Mouse (Mus musculus): ENCODE data around the gene Ghdc. TPM values are rescaled to one million over a fixed set of nuclear protein-coding genes. Genes with fewer than 3 reads are reported as not detected.

Gene Ghdc
- polyA plus RNA-seq, 1 experiment from 2014 or later, result 4.3 TPM

GRCm38 (mm10) chr11:100754021-100754692 lies 16.6 kb downstream of the Ghdc start:
- Histone ChIP-seq H3K27ac (no peak overlapping the region), H3K27me3 (ENCODE audit: low read depth, poor library complexity, severe bottlenecking) (peaks cover 61% of the 10 kb centered on the region), H3K9me3 (replicated peaks) (no peaks in the 10 kb centered on the region), H3K4me1 (peaks cover 10% of the 10 kb centered on the region), H3K36me3 (no peaks in the 10 kb centered on the region), H3K4me3 (no peak overlapping the region)
- 84% methylated on average over 12 of the region's 12 CpGs for WGBS
- DNase-seq (ENCODE audit: low spot score), result no peak

GRCm38 (mm10) chr11:100752294-100752693 lies 18.5 kb downstream of the Ghdc start:
- 30% methylated on average over 10 of the region's 10 CpGs for WGBS
- H3K27me3 ChIP-seq (ENCODE audit: low read depth, poor library complexity, severe bottlenecking), result peaks cover 60% of the 10 kb centered on the region

GRCm38 (mm10) chr11:100750127-100750526 lies 20.6 kb downstream of the Ghdc start:
- H3K27ac ChIP-seq, result no peak overlapping the region
- H3K4me3 ChIP-seq, result no peak overlapping the region
- peaks cover 56% of the 10 kb centered on the region for H3K27me3 ChIP-seq (ENCODE audit: low read depth, poor library complexity, severe bottlenecking)
- H3K9me3 ChIP-seq (replicated peaks), result no peaks in the 10 kb centered on the region
- WGBS, result 89% methylated on average over 16 of the region's 16 CpGs
- H3K4me1 ChIP-seq, result peaks cover 4% of the 10 kb centered on the region; the same call in 1 of the 2 replicates
- no peak for DNase-seq (ENCODE audit: low spot score)
- no peaks in the 10 kb centered on the region for H3K36me3 ChIP-seq

More at GRCm38 (mm10) chr11:100752294-100752693, 18.5 kb downstream of the Ghdc start:
- Histone ChIP-seq H3K4me1 (peaks cover 4% of the 10 kb centered on the region; the same call in 1 of the 2 replicates), H3K9me3 (replicated peaks) (no peaks in the 10 kb centered on the region), H3K4me3 (no peak overlapping the region), H3K36me3 (no peaks in the 10 kb centered on the region), H3K27ac (no peak overlapping the region)
- no peak for DNase-seq (ENCODE audit: low spot score)

- Histone ChIP-seq H3K27me3 (ENCODE audit: low read depth, poor library complexity, severe bottlenecking) (peaks cover 52% of the 10 kb centered on the region), H3K4me3 (no peak overlapping the region), H3K4me1 (peaks cover 4% of the 10 kb centered on the region; the same call in 1 of the 2 replicates), H3K9me3 (replicated peaks) (no peaks in the 10 kb centered on the region), H3K36me3 (no peaks in the 10 kb centered on the region), H3K27ac (no peak overlapping the region)
- 45% methylated on average over 25 of the region's 25 CpGs for WGBS
- DNase-seq (ENCODE audit: low spot score), result no peak
These were observed 21.3 kb downstream of the Ghdc start for GRCm38 (mm10) chr11:100749469-100749868.

GRCm38 (mm10) chr11:100748620-100749019 lies 22.1 kb downstream of the Ghdc start:
- DNase-seq (ENCODE audit: low spot score), result no peak
- Histone ChIP-seq H3K4me3 (no peak overlapping the region), H3K9me3 (replicated peaks) (no peaks in the 10 kb centered on the region), H3K36me3 (no peaks in the 10 kb centered on the region), H3K4me1 (peaks cover 4% of the 10 kb centered on the region; the same call in 1 of the 2 replicates), H3K27ac (no peak overlapping the region), H3K27me3 (ENCODE audit: low read depth, poor library complexity, severe bottlenecking) (peaks cover 52% of the 10 kb centered on the region)
- WGBS, result 83% methylated on average over 4 of the region's 4 CpGs

DNA sequence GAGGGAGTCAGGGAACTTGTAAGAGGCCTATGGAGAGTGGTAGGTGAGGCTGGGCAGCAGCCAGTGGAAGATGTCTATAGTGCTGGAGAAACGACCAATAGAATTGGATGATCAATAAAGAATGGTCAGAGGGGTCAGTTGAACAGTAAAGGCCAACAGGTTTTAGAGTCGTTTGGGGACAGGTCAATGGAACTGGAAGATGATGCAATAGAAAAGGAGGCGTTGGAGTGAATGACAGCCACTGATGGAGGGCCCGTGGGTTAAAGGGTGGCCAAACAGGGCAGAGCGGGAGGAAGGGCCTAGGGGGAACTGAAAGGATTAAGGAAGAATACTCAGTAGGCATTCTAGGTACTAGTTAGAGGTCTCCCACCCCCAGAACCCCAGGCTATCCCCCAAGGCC lies 23.6 kb downstream of the Ghdc start:
- peaks cover 48% of the 10 kb centered on the region for H3K27me3 ChIP-seq (ENCODE audit: low read depth, poor library complexity, severe bottlenecking)
- H3K27ac ChIP-seq, result no peak overlapping the region
- H3K4me1 ChIP-seq, result no peaks in the 10 kb centered on the region; the same call in 1 of the 2 replicates
- H3K36me3 ChIP-seq, result no peaks in the 10 kb centered on the region
- 87% methylated on average over 5 of the region's 5 CpGs for WGBS
- H3K9me3 ChIP-seq (replicated peaks), result no peaks in the 10 kb centered on the region
- DNase-seq (ENCODE audit: low spot score), result no peak
- H3K4me3 ChIP-seq, result no peak overlapping the region

- Histone ChIP-seq H3K27ac (no peak overlapping the region), H3K4me3 (no peak overlapping the region), H3K36me3 (no peaks in the 10 kb centered on the region), H3K27me3 (ENCODE audit: low read depth, poor library complexity, severe bottlenecking) (peaks cover 43% of the 10 kb centered on the region), H3K4me1 (no peaks in the 10 kb centered on the region; the same call in 1 of the 2 replicates), H3K9me3 (replicated peaks) (no peaks in the 10 kb centered on the region)
- WGBS, result 86% methylated on average over 10 of the region's 10 CpGs
- DNase-seq (ENCODE audit: low spot score), result no peak
These were observed 24.2 kb downstream of the Ghdc start for GRCm38 (mm10) chr11:100746546-100746945.

DNA sequence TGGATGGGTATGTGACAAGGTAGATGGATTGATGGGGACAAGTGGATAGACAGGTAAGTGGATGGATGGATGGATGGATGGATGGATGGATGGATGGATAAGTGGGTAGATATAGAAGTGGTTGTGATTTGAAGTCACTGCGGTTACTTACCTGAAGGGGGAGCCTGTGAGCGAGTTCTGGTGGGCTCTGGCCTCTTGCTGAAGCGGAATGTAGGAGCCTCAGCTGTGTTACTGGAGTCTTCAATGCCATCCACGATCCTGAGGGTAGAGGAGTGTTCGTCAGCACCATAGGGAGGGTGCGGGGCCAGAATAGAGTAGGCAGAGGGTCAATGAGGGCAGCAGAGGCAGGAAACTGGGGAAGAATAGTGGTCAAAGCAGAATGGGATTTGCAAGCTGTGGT lies 25.7 kb downstream of the Ghdc start:
- no peak overlapping the region for H3K27ac ChIP-seq
- no peaks in the 10 kb centered on the region for H3K9me3 ChIP-seq (replicated peaks)
- no peaks in the 10 kb centered on the region for H3K36me3 ChIP-seq
- H3K27me3 ChIP-seq (ENCODE audit: low read depth, poor library complexity, severe bottlenecking), result peaks cover 33% of the 10 kb centered on the region
- 18% methylated on average over 6 of the region's 6 CpGs for WGBS
- no peak for DNase-seq (ENCODE audit: low spot score)
- no peaks in the 10 kb centered on the region; the same call in 1 of the 2 replicates for H3K4me1 ChIP-seq
- H3K4me3 ChIP-seq, result no peak overlapping the region

- no peak for DNase-seq (ENCODE audit: low spot score)
- Histone ChIP-seq H3K4me3 (no peak overlapping the region), H3K27me3 (ENCODE audit: low read depth, poor library complexity, severe bottlenecking) (no peaks in the 10 kb centered on the region), H3K4me1 (peaks cover 14% of the 10 kb centered on the region), H3K27ac (no peak overlapping the region), H3K36me3 (no peaks in the 10 kb centered on the region), H3K9me3 (replicated peaks) (no peaks in the 10 kb centered on the region)
- WGBS, result 73% methylated on average over 6 of the region's 6 CpGs
These were observed 29.4 kb downstream of the Ghdc start for GRCm38 (mm10) chr11:100741348-100741747.

GRCm38 (mm10) chr11:100738749-100739148 lies 32.0 kb downstream of the Ghdc start:
- H3K27me3 ChIP-seq (ENCODE audit: low read depth, poor library complexity, severe bottlenecking), result no peaks in the 10 kb centered on the region
- no peak for DNase-seq (ENCODE audit: low spot score)
- peak overlapping the region; percentile 84 for H3K4me3 ChIP-seq
- H3K4me1 ChIP-seq, result peaks cover 22% of the 10 kb centered on the region
- H3K27ac ChIP-seq, result peak overlapping the region; percentile 88
- WGBS, result 21% methylated on average over 5 of the region's 5 CpGs
- peaks cover 14% of the 10 kb centered on the region for H3K36me3 ChIP-seq
- no peaks in the 10 kb centered on the region for H3K9me3 ChIP-seq (replicated peaks)

DNA sequence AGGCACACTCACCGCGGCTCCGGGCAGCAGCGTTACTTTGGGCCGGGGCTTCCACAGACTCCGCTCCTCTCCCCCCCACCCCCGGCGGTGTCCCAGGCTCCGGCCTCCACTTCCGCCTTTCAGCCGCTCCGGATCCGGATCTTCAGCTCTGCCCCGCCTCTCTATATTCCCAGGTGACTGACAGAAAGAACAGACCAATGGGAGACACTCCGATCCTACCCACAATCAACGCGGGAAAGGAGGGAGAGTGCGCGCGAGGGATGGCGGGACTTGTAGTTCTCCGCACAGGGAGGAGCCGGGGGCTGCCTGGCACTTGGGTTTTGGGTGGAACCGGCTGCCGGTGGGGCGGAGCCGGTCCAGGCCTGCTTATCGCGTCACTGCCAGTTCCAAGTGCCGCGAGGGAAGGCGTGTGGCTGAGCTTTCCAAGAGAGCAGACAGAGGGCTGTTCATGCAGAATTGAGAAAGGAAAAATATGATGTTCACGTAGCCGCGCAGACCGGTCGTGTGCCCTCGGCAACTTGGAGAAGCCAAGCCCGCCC lies 32.6 kb downstream of the Ghdc start, which contains the start of gene Rab5c:
Gene Rab5c, minus strand, starts transcription at position 150 of the 539 bp plus-strand sequence.
- Histone ChIP-seq H3K36me3 (peaks cover 20% of the 10 kb centered on the region), H3K4me1 (peaks cover 22% of the 10 kb centered on the region), H3K4me3 (peak within 1 kb of the TSS; percentile 84), H3K9me3 (replicated peaks) (no peaks in the 10 kb centered on the region), H3K27ac (peak within 1 kb of the TSS; percentile 88), H3K27me3 (ENCODE audit: low read depth, poor library complexity, severe bottlenecking) (no peaks in the 10 kb centered on the region)
- peak; percentile 96 for DNase-seq (ENCODE audit: low spot score)
- WGBS, result under 1% methylated on average over 39 of the region's 39 CpGs

DNA sequence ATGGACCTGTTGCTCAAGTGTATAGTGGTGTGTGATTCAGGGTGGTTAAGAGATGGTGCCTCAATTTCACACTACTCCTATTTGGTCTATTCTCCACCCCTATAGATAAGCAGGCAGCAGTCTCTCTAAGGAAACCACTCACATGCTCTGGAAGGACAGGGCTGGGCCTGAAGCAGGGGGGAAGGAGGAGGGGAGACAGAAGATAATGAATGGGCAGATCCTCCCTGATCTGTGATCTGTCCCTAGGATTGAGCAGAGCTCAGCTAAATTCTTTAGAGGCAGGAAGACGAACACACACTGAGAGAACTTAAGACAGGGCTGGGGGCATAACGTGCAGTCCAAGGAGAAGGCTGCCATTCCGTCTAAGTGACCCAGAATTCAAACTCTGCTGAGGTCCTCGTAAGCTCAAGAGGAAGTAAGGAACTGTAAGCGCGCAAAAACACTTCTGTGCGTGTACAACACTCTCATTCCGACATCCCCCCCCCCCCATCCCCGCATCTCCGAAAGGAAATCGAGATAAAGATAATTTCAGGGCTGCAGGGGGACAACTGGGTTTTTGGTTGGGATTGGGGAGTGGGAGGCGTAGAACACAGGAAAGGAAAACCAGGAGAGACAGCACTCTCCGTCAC lies 33.5 kb downstream of the Ghdc start:
- no peaks in the 10 kb centered on the region for H3K9me3 ChIP-seq (replicated peaks)
- WGBS, result 4% methylated on average over 13 of the region's 13 CpGs
- no peak for DNase-seq (ENCODE audit: low spot score)

DNA sequence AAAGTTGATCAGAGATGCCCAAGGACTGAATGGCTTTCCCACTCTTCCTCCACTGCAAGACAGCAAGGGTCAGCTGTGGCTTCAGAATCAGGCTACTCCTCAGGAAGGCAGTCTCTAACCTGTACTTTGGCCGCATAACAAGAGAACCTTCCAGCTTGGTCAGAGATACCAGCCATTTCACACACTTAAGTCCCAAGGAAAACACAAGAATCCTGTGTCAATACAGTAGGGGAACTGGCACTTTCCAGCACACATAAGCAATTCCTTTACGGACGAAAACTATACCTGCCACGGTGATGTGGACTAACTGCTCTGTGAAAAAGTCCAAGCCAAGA lies 34.0 kb downstream of the Ghdc start:
- H3K36me3 ChIP-seq, result peaks cover 35% of the 10 kb centered on the region
- WGBS, result 84% methylated on average over 4 of the region's 4 CpGs
- H3K9me3 ChIP-seq (replicated peaks), result no peaks in the 10 kb centered on the region
- DNase-seq (ENCODE audit: low spot score), result no peak
- no peak overlapping the region for H3K27ac ChIP-seq
- peak overlapping the region; percentile 84 for H3K4me3 ChIP-seq
- H3K27me3 ChIP-seq (ENCODE audit: low read depth, poor library complexity, severe bottlenecking), result no peaks in the 10 kb centered on the region
- H3K4me1 ChIP-seq, result peaks cover 22% of the 10 kb centered on the region

More for the DNA sequence above, 33.5 kb downstream of the Ghdc start:
- Histone ChIP-seq H3K4me1 (peaks cover 22% of the 10 kb centered on the region), H3K27me3 (ENCODE audit: low read depth, poor library complexity, severe bottlenecking) (no peaks in the 10 kb centered on the region), H3K27ac (peak overlapping the region; percentile 88), H3K4me3 (peak overlapping the region; percentile 84), H3K36me3 (peaks cover 30% of the 10 kb centered on the region)
